Mouse (Mus musculus) cerebellum, postnatal 10 days (tissue): ENCODE data around the gene Zfhx3.
A peak's percentile ranks its signal among the peaks of the same experiment; 100 is the strongest.

ENCODE experiments used
- DNase-seq, 2 experiments: peaks; one replicate each; pipeline ENCODE4 v3.0.0; 2021; ENCODE audit warnings: mixed read lengths in 2 of 2

Zfhx3 gene

GRCm38 (mm10) chr8:108689694-108690093, 747.2 kb downstream of the Zfhx3 start:
- no peak for DNase-seq

DNA sequence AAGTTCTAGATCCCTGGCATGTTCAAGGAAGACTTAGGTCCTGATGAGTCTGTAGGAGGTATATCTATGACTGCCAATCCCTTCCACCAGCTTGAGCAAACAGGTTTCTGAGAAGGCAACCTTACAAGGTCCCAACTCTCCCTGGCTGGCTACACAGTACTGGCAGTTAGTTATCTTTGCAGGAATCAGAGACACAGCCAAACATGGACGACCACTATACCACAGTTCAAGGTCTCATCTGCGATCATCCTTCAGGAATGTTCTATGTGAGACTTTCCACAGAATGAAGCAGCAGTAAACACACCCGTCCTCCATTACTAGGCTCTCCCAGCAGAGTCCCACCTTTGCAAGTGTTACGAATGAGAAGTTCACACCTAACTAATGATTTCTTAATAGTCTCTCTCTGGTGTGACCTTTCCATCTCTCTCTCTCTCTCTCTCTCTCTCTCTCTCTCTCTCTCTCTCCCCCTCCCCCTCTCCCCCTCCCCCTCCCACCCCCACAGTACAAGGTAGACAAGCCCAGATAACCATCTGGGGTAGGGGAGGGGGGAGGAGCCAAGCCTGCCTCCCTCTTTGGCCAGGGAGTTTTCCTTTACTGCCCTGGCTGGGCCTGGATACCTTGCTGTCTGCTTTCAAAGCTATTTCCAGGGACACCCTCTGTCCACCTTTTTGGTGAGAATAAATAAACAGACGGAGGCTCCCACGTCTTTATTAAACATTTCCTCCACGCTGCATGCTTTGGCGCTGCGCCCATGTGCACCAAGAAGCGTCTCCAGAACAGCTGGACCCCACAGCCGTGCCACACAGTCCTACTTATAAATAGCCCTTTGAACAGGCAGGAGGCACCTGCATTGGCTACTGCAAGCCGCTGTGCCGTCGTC, 748.4 kb downstream of the Zfhx3 start:
- peak; percentile 55 to 58 for DNase-seq

DNA sequence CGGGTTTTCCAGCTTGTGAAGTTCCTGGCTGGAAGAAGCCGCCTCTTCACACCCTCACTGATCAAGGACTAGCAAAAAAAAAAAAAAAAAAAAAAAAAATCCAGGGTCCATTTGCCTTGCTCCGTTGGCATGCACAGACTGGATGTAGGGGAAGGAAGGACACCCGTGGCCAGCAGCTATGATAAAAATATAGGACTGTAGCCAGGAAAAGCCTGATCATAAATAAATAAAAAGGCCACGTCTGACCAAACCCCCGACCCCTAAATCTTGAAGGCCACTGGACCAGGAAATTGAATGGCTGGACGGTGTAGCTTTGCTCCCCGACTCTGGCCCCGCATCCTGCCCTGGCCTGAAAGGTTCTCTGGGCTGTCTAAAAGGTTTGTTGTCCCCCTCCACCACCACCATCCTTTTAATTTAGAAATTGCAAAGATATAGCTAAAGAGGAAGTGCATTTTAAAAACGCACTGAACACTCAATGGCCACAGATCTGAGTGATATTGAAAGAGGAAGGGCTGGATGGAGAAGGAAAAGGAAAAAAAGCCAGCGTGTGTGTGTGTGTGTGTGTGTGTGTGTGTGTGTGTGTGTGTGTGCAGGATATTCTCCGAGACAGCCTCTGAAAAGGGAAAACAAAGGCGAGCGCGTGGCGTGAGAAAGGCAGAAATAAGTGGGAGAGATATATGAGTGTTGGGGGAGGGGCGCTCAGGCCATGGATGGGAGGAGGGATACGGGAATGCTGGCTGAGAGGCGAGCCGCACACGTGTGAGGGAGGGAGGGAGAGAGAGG, 749.2 kb downstream of the Zfhx3 start:
- DNase-seq = peak; percentile 50 to 60

DNA sequence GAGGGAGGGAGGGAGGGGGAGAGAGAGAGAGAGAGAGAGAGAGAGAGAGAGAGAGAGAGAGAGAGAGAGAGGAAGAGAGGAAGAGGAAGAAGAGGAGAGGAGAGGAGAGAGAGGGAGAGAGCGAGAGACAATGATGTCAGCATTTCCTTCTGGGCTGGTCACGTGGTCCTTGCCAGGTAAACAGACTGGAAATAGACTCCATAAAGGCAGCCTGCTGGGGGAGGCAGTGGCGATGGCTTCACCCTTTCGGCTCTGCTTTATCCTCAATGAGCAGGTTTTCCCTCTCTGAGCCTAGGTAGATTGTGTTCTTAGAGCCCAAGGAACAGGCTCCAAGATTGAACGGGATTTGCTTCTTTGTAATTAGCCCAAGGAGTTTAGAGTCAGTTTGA, 749.8 kb downstream of the Zfhx3 start:
- peak in 1 of 2 experiments; percentile 18 for DNase-seq

DNA sequence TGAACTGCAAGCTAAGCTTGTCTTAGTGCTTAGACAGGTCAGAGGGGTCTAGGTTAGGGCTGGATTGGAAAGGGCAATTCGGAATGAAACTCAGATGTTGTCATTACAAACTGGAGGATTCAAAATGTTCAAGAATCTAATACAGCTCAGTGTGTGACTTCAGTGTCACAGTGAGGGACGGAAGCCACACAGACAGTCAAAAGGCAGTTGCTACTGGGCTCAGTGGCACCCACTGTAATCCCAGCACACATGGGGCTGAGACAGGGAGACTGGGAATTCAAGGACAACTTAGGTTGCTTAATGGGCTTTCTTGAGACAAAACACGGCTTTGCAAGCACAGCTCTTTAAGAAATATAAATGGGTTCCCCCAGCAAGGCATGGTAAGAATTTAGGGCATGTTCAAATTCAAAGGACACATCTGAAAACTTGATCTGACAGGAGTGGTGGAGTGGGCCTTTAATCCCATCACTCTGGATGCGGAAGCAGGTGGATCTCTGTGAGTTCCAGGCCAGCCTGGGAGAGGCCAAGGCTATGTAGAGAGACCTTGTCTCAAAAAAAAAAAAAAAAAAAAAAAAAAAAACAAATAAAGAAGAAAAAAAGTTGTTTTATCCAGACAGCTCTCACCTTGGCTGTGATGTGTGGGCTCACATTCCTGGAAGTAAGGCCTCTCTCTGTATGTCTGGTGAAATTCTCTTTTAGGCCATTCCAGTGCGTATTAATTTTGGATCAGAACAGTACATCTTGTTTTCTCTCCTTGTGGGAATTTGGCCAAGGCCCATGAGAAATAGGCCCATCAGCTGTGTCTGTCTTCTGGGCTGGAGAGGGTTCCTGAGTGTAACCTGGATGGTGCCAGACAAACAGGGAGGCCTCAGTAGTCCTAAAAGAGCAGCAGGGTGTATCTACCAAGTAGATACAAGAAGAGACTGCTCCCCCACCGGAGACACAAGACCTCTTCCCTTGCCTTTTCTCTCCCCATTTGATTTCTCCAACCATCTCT, 750.5 kb downstream of the Zfhx3 start:
- DNase-seq = peak in 1 of 2 experiments; percentile 3

DNA sequence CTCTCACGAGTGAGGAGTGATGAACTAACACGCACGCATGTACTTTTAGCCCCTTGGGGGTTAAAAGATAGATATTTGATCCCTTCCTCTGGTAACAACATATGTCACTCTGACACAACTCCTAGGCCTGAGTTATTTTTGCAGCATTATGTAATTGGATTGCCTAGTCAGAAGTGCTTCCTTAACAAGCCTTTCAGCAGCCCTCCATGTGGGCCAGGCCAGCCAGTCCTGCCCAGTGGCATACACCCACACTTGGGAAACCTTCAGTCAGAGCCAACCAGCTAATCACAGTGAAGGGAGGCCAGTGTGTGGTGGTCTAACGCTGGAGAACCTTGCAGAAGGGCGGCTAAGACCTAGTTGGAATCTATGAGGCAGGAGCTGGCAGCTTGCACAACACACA, 751.4 kb downstream of the Zfhx3 start:
- DNase-seq = no peak

- no peak for DNase-seq
These were observed 752.1 kb downstream of the Zfhx3 start for GRCm38 (mm10) chr8:108694516-108694915.

DNA sequence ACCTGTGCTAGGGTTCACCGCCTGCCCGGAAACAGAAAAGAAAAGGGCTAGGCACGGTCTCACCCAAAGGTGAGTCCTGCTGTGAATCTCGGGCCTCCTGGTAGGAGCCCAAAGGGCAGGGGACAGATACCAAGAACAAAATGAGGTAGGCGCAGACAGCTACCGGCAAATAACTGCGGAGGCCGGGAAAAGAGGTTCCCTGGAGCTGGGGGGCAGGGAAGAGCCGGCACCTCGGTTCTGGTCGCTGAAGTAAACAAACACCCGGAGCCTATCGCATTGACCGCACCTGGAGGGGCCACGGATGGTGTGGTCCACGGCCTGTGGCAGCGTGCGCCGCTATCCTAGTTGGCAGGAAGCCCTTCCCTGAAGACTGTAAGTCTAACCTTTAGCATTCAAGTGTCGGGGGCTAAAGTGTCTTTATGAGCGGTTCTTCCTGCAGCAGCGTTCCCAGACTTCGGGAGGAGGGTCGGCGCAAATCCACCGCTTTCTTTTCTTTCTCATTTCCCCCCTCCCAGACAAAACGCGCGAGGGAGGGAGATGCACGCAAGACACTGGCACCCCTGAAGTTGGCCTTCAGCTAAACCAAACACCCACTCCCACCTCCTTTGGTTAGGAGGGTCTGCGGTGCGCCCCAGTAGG, 752.9 kb downstream of the Zfhx3 start:
- peak in 1 of 2 experiments; percentile 15 for DNase-seq

DNA sequence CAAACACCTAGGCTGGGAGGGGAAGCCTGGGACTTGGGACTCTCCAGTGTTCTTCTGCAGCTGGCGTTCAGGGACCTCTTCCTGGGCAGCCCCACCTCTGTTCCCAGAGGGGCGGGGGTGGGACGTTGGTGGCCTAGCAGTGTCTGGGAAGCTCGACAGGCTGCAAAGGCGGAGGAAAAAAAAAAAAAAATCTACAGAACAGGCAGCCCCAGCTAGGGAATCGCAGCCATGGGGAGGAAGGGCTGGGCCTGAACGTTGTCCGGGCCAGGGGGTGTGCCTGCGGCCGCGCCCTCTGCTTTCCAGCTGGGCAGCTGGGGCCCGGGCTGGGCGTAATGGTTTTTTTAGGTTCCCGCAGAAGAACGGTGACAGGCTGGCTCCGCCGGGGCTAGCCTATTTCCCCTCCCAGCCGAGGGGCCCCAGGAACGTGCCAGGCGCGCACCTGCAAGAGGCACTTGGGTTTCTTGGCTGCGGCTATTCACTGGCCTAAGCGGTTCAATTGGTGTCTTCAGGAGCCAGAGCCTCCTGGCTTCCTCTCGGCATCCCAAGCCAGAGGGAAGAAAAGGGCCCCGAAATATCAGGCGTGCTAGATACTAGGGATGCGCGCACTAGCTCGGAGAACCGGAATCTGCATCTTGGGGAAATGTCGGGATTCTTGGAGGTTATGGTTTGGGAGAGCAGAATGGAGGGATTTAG, 753.6 kb downstream of the Zfhx3 start:
- DNase-seq = peak in 1 of 2 experiments; percentile 12

- DNase-seq = no peak
These were observed 754.4 kb downstream of the Zfhx3 start for GRCm38 (mm10) chr8:108696631-108697410.

- DNase-seq = peak in 1 of 2 experiments; percentile 32
These were observed 755.1 kb downstream of the Zfhx3 start for GRCm38 (mm10) chr8:108697589-108697988.

- no peak for DNase-seq
These were observed 755.7 kb downstream of the Zfhx3 start for GRCm38 (mm10) chr8:108698101-108698660.

DNA sequence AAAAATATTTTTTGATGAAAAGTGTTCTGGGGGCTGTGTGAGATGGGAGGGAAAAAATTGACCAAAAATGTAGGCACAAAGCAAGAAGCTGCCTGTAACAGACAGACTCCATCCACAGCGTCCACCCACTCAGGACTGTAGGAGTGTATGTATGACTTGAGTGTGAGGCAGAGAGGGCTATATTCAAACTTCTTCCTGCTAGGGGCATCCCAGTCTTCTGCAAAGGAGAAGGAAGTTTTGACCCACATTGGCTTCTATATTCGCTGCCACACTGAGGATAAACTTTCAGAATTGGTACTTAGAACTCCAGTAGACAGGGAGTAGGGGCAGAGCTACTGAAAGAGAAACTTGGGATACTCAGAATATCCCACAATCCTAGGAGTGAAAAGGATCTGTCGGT, 756.6 kb downstream of the Zfhx3 start:
- DNase-seq = no peak

- peak in 1 of 2 experiments; percentile 7 for DNase-seq
These were observed 757.3 kb downstream of the Zfhx3 start for GRCm38 (mm10) chr8:108699454-108700345.

DNA sequence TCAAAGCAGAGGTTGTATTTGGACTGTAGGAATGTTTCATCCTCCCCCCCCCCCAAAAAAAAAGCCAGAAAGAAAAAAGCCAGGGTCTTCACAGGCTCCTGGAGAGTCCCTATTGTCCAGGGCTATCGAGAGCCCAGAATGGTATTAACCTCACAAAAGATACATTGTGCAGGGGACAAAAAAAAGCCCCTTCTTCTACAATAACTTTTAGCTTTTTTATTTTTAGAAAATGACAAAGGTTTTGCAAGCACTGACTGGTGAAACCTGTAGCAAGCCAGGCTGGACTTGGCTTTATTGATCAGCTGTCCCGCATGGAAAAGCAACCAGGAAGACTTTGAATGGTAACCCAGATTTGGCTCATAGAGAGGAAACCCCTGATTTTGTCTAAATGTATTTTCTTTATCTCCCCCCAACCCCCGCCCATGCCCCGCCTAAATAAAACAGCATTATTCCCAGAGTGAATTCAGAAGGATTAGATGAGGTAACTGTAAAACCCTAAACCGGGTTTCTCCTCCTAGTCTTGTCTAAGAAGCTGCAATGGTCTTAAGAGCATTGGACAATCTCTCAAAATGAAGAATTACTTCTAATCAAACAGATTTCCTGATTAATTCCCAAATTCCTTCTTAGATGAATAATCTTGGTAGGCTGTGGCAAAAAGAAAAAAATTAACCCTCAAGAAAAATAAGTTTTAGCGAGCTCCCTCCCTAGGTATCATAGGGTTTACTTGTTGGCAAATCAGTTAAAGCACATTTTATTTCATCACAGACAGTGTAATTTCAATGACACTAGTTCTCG, 759.1 kb downstream of the Zfhx3 start:
- peak in 1 of 2 experiments; percentile 8 for DNase-seq

- peak in 1 of 2 experiments; percentile 19 for DNase-seq
These were observed 759.8 kb downstream of the Zfhx3 start for GRCm38 (mm10) chr8:108702201-108702600.

DNA sequence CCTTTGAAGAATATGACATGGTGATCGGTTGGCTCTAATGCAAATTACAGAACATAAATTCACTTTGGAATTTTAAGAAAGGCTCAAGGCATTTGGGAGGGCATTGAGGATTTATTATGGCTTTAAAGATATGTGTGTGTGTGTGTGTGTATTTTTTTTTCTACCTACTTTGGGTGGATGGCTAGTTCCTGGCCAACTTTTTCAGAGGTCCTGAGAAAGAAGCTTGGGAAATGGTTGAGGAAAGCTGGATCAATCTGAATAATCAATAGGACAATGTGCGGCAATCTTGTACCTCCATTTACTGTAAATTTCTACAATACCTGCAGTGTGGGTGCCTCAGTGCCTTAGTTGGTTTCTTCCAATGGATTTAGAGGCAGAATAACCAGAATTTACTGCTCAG, 763.3 kb downstream of the Zfhx3 start:
- no peak for DNase-seq

DNA sequence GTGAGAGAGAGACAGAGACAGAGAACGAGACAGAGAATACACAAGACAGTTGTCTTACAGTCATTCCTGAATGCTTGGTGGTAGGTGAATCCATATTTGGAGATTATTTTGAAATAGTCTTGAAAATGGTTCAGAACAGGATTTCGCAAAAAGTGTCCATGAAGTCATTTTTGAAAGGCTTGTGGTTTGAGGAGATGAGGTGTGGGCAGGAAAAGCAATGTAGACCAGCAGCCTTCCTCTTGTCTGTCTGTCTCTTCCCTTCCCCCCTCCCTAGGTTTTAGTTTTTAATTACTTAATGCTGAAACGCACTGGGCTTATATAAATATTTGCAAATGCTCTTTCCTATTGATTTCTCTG, 764.0 kb downstream of the Zfhx3 start:
- no peak for DNase-seq
